Mouse (Mus musculus) R1 (cell line): Measurements from ENCODE around the gene Atp2a2.

ENCODE experiments used
- DNase-seq: peaks from one replicate; pipeline ENCODE4 v3.0.0-alpha.2; 2018; ENCODE audit warnings: low read depth, low spot score

The Atp2a2 gene

GRCm38 (mm10) chr5:122452194-122452593 lies 49.8 kb downstream of the Atp2a2 start:
- no peak for DNase-seq

GRCm38 (mm10) chr5:122451324-122451723 lies 50.7 kb downstream of the Atp2a2 start:
- DNase-seq = no peak

GRCm38 (mm10) chr5:122450913-122451317 lies 51.1 kb downstream of the Atp2a2 start:
- DNase-seq = no peak

GRCm38 (mm10) chr5:122449946-122450345 lies 52.1 kb downstream of the Atp2a2 start:
- peak; percentile 41 for DNase-seq

- DNase-seq = no peak
Observed at GRCm38 (mm10) chr5:122448869-122449268, 53.2 kb downstream of the Atp2a2 start.

- DNase-seq = no peak
Observed at GRCm38 (mm10) chr5:122447857-122448256, 54.2 kb downstream of the Atp2a2 start.

GRCm38 (mm10) chr5:122445051-122445610 lies 56.9 kb downstream of the Atp2a2 start:
- DNase-seq = no peak

- no peak for DNase-seq
Observed at GRCm38 (mm10) chr5:122444492-122444891, 57.5 kb downstream of the Atp2a2 start.

- peak; percentile 36 for DNase-seq
Observed at GRCm38 (mm10) chr5:122440095-122440630, 61.9 kb downstream of the Atp2a2 start.

- no peak for DNase-seq
Observed at GRCm38 (mm10) chr5:122439400-122440094, 62.5 kb downstream of the Atp2a2 start.

- DNase-seq = peak; percentile 63
Observed at GRCm38 (mm10) chr5:122434541-122434940, 67.5 kb downstream of the Atp2a2 start.

GRCm38 (mm10) chr5:122431221-122431620 lies 70.8 kb downstream of the Atp2a2 start:
- no peak for DNase-seq

GRCm38 (mm10) chr5:122430036-122430775 lies 71.8 kb downstream of the Atp2a2 start:
- DNase-seq = peak; percentile 87

- DNase-seq = no peak
Observed at GRCm38 (mm10) chr5:122425550-122425949, 76.5 kb downstream of the Atp2a2 start.

GRCm38 (mm10) chr5:122423083-122423482 lies 78.9 kb downstream of the Atp2a2 start:
- DNase-seq = peak; percentile 32

GRCm38 (mm10) chr5:122422071-122422964 lies 79.7 kb downstream of the Atp2a2 start:
- peak; percentile 91 for DNase-seq

GRCm38 (mm10) chr5:122421271-122422068 lies 80.6 kb downstream of the Atp2a2 start, which contains the start of gene Anapc7:
Gene Anapc7, plus strand, starts transcription at chr5:122421693.
- DNase-seq = no peak

- DNase-seq = peak; percentile 54
Observed at GRCm38 (mm10) chr5:122420676-122421075, 81.3 kb downstream of the Atp2a2 start.

- no peak for DNase-seq
Observed at GRCm38 (mm10) chr5:122415465-122415864, 86.6 kb downstream of the Atp2a2 start.

- DNase-seq = no peak
Observed at GRCm38 (mm10) chr5:122414351-122414750, 87.7 kb downstream of the Atp2a2 start.
